Mouse (Mus musculus): ENCODE measurements around the gene Matk. TPM values are rescaled to one million over a fixed set of nuclear protein-coding genes. Genes with fewer than 3 reads are reported as not detected.

Gene Matk
- polyA plus RNA-seq, 1 experiment from 2014 or later, result 5.6 TPM

DNA sequence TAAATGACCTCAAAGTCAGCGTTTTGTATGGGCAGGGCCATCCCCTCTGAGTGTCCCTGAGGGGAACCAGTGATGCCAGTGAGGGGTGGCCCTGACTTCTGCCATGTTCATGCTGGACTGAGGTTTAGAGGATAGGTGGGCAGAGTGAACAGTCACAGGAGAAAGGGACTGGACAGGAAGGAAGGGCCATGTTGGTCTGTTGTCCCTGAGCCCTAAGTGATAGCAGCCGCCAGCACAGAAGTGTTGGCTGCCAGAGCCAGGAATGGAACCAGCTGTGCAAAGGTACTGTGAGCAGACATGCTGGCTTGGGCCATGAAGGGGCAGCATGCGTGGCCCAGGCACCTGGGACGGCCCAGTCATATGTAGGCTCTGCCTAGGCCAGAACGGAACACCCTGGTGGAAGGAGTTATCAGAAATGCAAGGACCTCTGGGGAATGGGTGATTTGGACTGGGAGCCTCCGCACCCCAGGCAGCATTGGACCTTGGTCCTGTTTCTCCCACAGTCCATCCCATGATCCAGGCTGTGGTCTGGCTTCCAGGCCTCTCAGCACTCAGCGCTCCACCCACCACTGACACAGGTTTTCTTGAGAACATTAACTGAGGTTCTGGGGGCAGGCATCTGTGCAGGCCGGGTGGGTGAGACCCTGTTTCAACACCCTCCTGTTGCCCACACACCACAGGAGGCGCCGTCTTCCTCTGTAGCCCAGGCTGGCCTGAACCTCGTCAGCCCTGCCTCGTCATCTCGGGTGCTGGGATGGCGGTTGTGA lies 47.0 kb downstream of the Matk start:
- 92% methylated on average over 14 of the region's 14 CpGs for WGBS
- Histone ChIP-seq H3K9ac (no peak overlapping the region), H3K9me3 (replicated peaks) (no peaks in the 10 kb centered on the region), H3K4me3 (no peak overlapping the region), H3K27me3 (no peaks in the 10 kb centered on the region), H3K27ac (no peak overlapping the region), H3K4me2 (no peak overlapping the region), H3K4me1 (peaks cover 31% of the 10 kb centered on the region), H3K36me3 (ENCODE audit: poor library complexity, severe bottlenecking) (peaks cover 14% of the 10 kb centered on the region)
- ATAC-seq, result no peak

DNA sequence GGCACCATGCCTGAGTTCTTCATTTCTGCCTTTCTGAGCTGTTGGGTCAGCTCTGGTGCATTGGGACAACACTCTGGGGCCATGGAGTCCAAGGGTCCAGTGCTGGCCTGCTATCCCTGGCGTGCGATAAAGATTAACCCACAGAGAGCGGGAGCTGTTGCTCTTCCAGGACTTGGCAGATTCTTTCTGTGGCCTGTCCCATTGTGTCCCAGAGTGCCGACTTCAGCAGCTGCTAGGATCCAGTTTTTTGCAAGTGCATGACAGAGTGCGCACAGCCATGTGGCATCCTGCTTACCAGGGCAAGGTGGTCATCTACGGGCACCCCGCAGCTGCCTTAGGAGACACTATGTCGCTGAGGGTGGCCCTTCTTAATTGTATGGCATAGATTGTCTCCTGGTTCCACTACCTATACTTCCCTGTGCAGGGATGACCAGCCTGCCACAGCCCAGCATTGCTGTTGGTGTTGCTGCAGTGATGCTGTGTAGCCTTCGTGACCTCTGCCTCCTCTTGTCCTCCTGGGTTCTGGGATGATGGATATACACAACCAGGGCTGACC lies 47.7 kb downstream of the Matk start:
- no peak overlapping the region for H3K27ac ChIP-seq
- no peak overlapping the region for H3K4me2 ChIP-seq
- no peaks in the 10 kb centered on the region for H3K27me3 ChIP-seq
- H3K4me3 ChIP-seq, result no peak overlapping the region
- H3K9ac ChIP-seq, result no peak overlapping the region
- H3K36me3 ChIP-seq (ENCODE audit: poor library complexity, severe bottlenecking), result peaks cover 10% of the 10 kb centered on the region
- H3K9me3 ChIP-seq (replicated peaks), result no peaks in the 10 kb centered on the region
- 87% methylated on average over 9 of the region's 9 CpGs for WGBS
- H3K4me1 ChIP-seq, result peaks cover 25% of the 10 kb centered on the region
- no peak for ATAC-seq

DNA sequence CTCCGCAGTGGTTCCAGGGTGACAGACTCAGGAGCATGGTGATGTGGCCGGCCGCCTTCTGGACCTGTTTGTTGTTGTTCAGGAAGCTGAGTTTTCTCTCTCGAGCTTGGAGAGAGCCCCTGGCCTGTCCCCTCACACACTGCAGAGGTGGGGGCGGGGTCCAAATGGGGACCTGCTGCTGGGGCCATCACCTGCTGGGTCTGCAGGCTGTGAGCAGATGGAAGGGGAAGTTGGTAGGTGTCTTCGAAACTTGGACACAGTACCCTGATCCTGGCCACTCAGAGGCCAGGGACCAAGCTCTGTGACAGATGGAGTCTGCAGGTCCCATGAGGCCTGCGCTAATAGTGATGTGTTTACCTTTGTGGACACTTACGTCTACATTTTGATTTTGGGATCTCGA lies 48.6 kb downstream of the Matk start:
- Histone ChIP-seq H3K4me1 (peaks cover 20% of the 10 kb centered on the region), H3K9me3 (replicated peaks) (no peaks in the 10 kb centered on the region), H3K4me2 (no peak overlapping the region), H3K36me3 (ENCODE audit: poor library complexity, severe bottlenecking) (peaks cover 16% of the 10 kb centered on the region), H3K27ac (no peak overlapping the region), H3K9ac (no peak overlapping the region), H3K4me3 (no peak overlapping the region), H3K27me3 (no peaks in the 10 kb centered on the region)
- 89% methylated on average over 9 of the region's 9 CpGs for WGBS
- ATAC-seq, result no peak

DNA sequence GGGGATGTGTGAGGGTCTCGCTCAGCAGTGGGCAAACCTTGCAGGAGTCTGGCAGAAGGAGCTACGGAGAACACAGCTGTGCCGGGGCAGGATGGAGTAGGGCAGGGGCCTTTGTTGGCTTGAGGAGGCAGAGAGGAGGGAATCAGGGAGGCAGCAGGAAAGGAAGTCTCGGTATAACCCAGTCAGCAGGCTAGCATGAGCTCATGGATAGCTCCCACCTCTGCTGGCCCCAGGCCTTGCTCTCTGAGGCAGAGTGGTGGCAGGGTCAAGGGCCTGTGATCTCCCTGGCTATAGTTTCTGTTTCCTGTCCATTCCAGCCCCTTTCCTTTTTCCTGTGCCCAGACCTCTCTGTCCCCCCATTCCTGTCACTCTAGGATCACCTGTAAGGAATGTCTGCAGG lies 49.6 kb downstream of the Matk start:
- Histone ChIP-seq H3K27ac (peak overlapping the region; percentile 25; the same call in 1 of the 2 replicates), H3K27me3 (no peaks in the 10 kb centered on the region), H3K4me1 (peaks cover 16% of the 10 kb centered on the region), H3K36me3 (ENCODE audit: poor library complexity, severe bottlenecking) (peaks cover 22% of the 10 kb centered on the region), H3K9ac (peak overlapping the region; percentile 50), H3K9me3 (replicated peaks) (no peaks in the 10 kb centered on the region), H3K4me2 (no peak overlapping the region), H3K4me3 (no peak overlapping the region)
- 78% methylated on average over 4 of the region's 4 CpGs for WGBS
- no peak for ATAC-seq

DNA sequence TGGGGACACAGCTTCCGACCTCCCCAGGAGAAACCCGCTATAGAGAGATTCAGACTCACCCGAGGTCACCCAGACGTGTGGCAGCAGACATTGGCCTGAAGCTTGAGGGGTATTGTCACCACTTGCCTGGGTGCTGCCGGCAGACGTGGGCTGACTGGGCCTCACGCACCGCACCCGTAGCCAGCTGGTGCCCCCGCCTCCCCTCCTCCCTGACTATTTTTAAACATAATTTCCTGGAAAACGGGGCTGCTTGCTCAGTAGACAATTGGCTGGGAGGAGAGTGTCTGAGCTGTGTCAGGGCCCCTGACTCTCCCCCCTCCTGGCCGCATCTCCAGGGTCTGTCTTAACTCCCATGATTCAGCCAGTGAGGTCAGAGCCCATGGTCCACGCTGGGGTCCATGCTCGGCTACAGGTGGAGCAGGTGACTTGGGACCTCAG lies 50.1 kb downstream of the Matk start:
- Histone ChIP-seq H3K9me3 (replicated peaks) (no peaks in the 10 kb centered on the region), H3K4me3 (no peak overlapping the region), H3K27me3 (no peaks in the 10 kb centered on the region), H3K27ac (peak overlapping the region; percentile 35; the same call in 1 of the 2 replicates), H3K9ac (peak overlapping the region; percentile 26; the same call in 1 of the 2 replicates), H3K4me2 (no peak overlapping the region), H3K4me1 (peaks cover 16% of the 10 kb centered on the region), H3K36me3 (ENCODE audit: poor library complexity, severe bottlenecking) (peaks cover 28% of the 10 kb centered on the region)
- 71% methylated on average over 14 of the region's 14 CpGs for WGBS
- no peak for ATAC-seq

DNA sequence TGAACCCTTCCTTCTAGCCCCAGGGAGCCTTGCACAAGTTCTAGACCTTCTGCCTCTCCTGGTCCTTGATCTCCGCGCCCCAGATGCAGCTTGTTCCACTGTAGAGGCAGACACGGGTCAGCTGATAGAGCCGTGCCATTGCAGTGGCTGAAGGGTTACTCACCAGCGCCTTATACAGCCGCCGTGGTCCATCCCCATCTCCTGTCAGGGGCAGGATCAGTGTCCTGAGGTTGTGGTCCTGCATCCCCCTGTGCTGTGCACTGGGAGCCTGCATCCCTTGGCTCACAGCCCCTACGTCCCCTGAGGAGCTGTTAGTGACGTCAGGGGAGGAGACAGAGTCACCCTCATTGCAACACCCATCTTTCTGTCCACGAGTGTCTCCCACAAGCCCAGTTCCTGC lies 50.5 kb downstream of the Matk start:
- H3K4me3 ChIP-seq, result no peak overlapping the region
- 78% methylated on average over 10 of the region's 10 CpGs for WGBS
- no peak overlapping the region for H3K4me2 ChIP-seq
- no peaks in the 10 kb centered on the region for H3K27me3 ChIP-seq
- H3K9me3 ChIP-seq (replicated peaks), result no peaks in the 10 kb centered on the region
- H3K27ac ChIP-seq, result peak overlapping the region; percentile 35; the same call in 1 of the 2 replicates
- no peak overlapping the region for H3K9ac ChIP-seq
- no peak for ATAC-seq
- H3K4me1 ChIP-seq, result peaks cover 16% of the 10 kb centered on the region
- H3K36me3 ChIP-seq (ENCODE audit: poor library complexity, severe bottlenecking), result peaks cover 29% of the 10 kb centered on the region

DNA sequence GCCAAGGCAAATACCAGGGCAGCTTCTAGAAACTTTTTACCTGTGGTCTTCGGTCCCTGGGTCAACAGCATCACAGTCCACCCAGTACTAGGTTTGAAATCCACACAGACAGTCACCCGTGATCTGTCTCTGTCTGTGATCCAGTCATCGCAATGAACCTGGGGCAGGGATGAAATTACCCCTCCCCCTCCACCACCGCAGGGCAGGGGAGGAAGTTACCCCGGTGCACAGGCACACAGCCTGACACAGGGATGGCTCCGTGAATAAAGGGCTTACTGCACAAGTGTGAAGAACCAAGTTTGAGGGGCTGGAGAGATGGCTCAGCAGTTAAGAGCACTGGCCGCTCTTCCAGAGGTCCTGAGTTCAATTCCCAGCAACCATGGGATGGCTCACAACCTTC lies 51.0 kb downstream of the Matk start:
- Histone ChIP-seq H3K4me3 (no peak overlapping the region), H3K27me3 (no peaks in the 10 kb centered on the region), H3K9me3 (replicated peaks) (no peaks in the 10 kb centered on the region), H3K36me3 (ENCODE audit: poor library complexity, severe bottlenecking) (peaks cover 33% of the 10 kb centered on the region), H3K9ac (no peak overlapping the region), H3K27ac (no peak overlapping the region), H3K4me2 (no peak overlapping the region), H3K4me1 (peaks cover 16% of the 10 kb centered on the region)
- ATAC-seq, result no peak
- WGBS, result 87% methylated on average over 7 of the region's 7 CpGs

DNA sequence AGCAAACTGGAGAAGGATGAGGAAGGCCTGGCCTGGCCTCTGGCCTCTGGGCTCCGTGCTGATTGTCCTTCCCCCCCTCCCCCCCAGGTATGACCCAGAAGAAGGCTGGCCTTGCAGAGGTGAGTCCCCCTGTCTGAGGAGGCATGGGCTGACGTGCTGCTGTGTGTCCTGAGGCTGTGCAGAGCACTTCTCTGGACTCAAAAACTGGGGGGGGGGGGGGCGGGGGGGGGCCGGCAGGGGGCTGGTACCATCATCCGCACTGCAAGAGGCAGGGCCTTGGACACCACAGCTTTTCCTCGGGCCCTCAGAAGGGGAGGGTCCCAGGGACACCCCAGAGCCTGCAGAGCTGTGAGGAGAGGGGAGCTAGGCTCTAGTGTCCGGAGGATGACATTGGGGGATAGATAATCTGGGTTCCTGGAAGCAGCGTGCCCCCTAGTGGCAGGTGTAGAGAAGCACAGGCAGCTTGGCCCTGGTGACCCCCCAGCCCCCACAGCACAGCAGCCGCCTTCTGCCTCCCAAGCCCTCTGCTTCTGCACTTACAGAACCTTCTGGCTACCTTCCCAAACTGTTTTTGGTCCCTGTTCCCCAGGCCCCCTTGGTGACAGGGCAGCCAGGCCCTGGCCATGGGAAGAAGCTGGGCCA lies 52.0 kb downstream of the Matk start:
- H3K4me1 ChIP-seq, result peaks cover 16% of the 10 kb centered on the region
- H3K4me3 ChIP-seq, result no peak overlapping the region
- WGBS, result 27% methylated on average over 7 of the region's 9 CpGs
- H3K27me3 ChIP-seq, result no peaks in the 10 kb centered on the region
- H3K9me3 ChIP-seq (replicated peaks), result no peaks in the 10 kb centered on the region
- no peak overlapping the region for H3K27ac ChIP-seq
- peaks cover 43% of the 10 kb centered on the region for H3K36me3 ChIP-seq (ENCODE audit: poor library complexity, severe bottlenecking)
- no peak overlapping the region for H3K4me2 ChIP-seq
- 0 out of 2 replicates have a peak, but pooled peaks have one; percentile 41 for ATAC-seq
- H3K9ac ChIP-seq, result no peak overlapping the region

DNA sequence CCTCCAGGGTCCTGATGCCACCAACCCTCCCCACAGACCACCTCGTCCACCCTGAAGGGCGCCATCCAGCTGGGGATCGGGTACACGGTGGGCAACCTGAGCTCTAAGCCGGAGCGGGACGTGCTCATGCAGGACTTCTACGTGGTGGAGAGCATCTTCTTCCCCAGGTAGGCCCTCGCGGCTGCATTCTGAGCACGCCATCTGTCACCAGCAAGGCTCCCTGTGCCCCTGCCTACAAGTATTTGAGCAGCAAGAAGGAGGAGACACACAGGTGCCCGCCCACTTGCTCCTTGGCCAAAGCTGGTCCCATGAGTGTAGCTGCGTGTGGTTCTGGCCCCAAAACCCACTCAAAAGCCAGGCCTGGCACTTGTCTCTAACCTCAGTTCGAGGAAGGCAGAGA lies 52.9 kb downstream of the Matk start:
- Histone ChIP-seq H3K9me3 (replicated peaks) (no peaks in the 10 kb centered on the region), H3K27ac (no peak overlapping the region), H3K27me3 (no peaks in the 10 kb centered on the region), H3K4me2 (no peak overlapping the region), H3K36me3 (ENCODE audit: poor library complexity, severe bottlenecking) (peaks cover 52% of the 10 kb centered on the region), H3K4me3 (no peak overlapping the region), H3K9ac (no peak overlapping the region), H3K4me1 (peaks cover 16% of the 10 kb centered on the region)
- ATAC-seq, result no peak
- 94% methylated on average over 14 of the region's 14 CpGs for WGBS

DNA sequence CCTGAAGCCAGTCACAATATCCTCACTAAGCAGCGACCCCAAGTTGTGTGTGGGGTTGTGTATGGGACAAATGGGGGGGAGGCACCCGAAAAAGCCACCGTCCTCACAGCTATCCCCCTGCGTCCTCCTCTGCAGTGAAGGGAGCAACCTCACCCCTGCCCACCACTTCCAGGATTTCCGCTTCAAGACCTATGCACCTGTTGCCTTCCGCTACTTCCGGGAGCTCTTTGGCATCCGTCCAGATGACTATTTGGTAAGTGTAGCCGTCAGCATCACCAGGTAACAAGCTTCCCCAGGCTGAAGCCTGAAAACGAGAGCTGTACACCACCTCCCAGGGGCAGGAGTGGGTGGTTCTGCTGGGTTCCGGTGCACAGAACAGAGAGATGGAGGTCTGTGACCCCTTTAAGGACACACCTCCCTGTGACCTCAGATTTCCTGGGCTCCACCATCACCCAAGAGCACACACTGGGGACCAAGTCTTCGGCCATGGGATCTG lies 53.5 kb downstream of the Matk start:
- Histone ChIP-seq H3K4me2 (no peak overlapping the region), H3K4me3 (no peak overlapping the region), H3K9me3 (replicated peaks) (no peaks in the 10 kb centered on the region), H3K27ac (no peak overlapping the region), H3K36me3 (ENCODE audit: poor library complexity, severe bottlenecking) (peaks cover 58% of the 10 kb centered on the region), H3K4me1 (peaks cover 16% of the 10 kb centered on the region), H3K27me3 (no peaks in the 10 kb centered on the region), H3K9ac (no peak overlapping the region)
- ATAC-seq, result no peak
- WGBS, result 91% methylated on average over 12 of the region's 12 CpGs

DNA sequence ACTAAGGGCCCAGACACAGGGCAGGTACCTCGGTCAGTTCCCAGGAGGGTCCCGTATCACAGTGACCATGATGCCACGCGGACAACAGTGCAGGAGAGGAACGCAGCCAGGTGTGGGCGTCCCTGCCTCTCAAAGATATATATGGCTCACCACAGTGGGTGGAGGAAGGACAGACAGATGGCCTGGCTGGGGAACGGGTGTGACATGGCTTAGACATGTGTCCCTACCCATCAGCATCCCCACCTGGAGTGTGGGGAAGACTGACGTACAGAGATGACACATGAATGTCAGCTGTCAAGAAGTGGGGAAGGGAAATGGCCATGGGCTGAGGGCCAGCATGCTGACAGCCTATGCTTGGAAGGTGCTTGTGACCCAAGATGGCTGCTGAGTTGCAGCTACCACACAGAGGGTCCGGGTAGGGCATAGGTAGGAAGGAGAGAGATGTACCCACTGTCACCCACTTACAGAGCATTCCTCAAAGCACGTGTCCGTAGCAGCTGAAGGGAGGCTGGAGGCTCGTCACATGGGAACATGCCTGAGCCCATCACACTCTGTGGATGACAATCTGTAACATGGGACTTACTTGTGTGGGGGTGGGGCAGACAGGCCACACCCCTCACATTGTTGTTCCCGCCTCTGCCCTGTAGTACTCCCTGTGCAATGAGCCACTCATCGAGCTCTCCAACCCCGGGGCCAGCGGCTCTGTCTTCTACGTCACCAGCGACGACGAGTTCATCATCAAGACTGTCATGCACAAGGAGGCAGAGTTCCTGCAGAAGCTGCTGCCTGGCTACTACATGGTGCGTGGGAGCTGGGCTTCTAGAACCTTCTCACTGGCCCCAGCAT lies 54.3 kb downstream of the Matk start:
- no peak overlapping the region for H3K4me3 ChIP-seq
- H3K36me3 ChIP-seq (ENCODE audit: poor library complexity, severe bottlenecking), result peaks cover 66% of the 10 kb centered on the region
- H3K9ac ChIP-seq, result no peak overlapping the region
- H3K27me3 ChIP-seq, result no peaks in the 10 kb centered on the region
- no peak overlapping the region for H3K4me2 ChIP-seq
- 95% methylated on average over 21 of the region's 21 CpGs for WGBS
- ATAC-seq, result no peak
- H3K9me3 ChIP-seq (replicated peaks), result no peaks in the 10 kb centered on the region
- no peak overlapping the region for H3K27ac ChIP-seq
- H3K4me1 ChIP-seq, result peaks cover 14% of the 10 kb centered on the region
